Mouse (Mus musculus) lung, postnatal 0 days (tissue): ENCODE measurements around the gene Itpkc. TPM values are rescaled to one million over a fixed set of nuclear protein-coding genes. Genes with fewer than 3 reads are reported as not detected.

Source experiments
- ATAC-seq: fragments of 200-750 bp; cut with Nextera tagmentation; 2 replicates; pipeline ENCODE4 v1.8.0; 2017; ENCODE audit warnings: moderate library complexity
- DNase-seq: peaks from one replicate; pipeline ENCODE4 v3.0.0-alpha.2; 2016; ENCODE audit warnings: low spot score
- H3K27ac ChIP-seq: fragments of 300-500 bp; sonication (generic); 2 replicates; pipeline ENCODE4 v1.5.1; 2014; ENCODE audit warnings: antibody characterized with exemption, mild to moderate bottlenecking, low read length, mixed read lengths
- H3K27me3 ChIP-seq: fragments of 300-500 bp; sonication (generic); replicated peaks from 2 replicates; pipeline ENCODE4 v1.6.1; 2014; ENCODE audit warnings: low read length, mixed read lengths; ENCODE audit not compliant: insufficient read depth
- H3K36me3 ChIP-seq: fragments of 300-500 bp; sonication (generic); 2 replicates; pipeline ENCODE4 v1.6.1; 2014; ENCODE audit warnings: low read length, mixed read lengths; ENCODE audit not compliant: insufficient read depth
- H3K4me1 ChIP-seq: fragments of 300-500 bp; sonication (generic); 2 replicates; pipeline ENCODE4 v1.6.1; 2014; ENCODE audit warnings: antibody characterized with exemption, low read depth, low read length, mixed read lengths; ENCODE audit not compliant: insufficient read depth
- H3K4me2 ChIP-seq: fragments of 300-500 bp; sonication (generic); replicated peaks from 2 replicates; pipeline ENCODE4 v1.6.1; 2014; ENCODE audit warnings: low read depth, mild to moderate bottlenecking, low read length, moderate library complexity, mixed read lengths
- H3K4me3 ChIP-seq: fragments of 300-500 bp; sonication (generic); 2 replicates; pipeline ENCODE4 v1.5.1; 2014; ENCODE audit warnings: low read depth, low read length
- H3K9ac ChIP-seq: fragments of 300-500 bp; sonication (generic); replicated peaks from 2 replicates; pipeline ENCODE4 v1.6.1; 2014; ENCODE audit warnings: low read depth, mild to moderate bottlenecking
- H3K9me3 ChIP-seq: fragments of 300-500 bp; sonication (generic); 2 replicates; pipeline ENCODE4 v1.6.1; 2016; ENCODE audit warnings: low read length, mixed read lengths
- CTCF ChIP-seq: IDR thresholded peaks from 2 replicates; pipeline ENCODE4 v1.5.1; 2016; ENCODE audit warnings: antibody characterized with exemption, mild to moderate bottlenecking
- EP300 ChIP-seq: IDR thresholded peaks from 2 replicates; pipeline ENCODE4 v1.6.1; 2016; ENCODE audit warnings: antibody characterized with exemption, mild to moderate bottlenecking, control low read depth
- WGBS: fragments of 180-500 bp; shearing (Covaris S2); extraction: QIAGEN DNeasy Blood & Tissue Kit; methylation state at CpG from one replicate; pipeline ENCODE4 v1.1.7; 2014; 5-methylcytosine and 5-hydroxymethylcytosine counted together
- polyA plus RNA-seq: library from polyadenylated mRNA; unstranded; fragments of >200 nt; fragmentation: Nextera tagmentation; extraction: Ambion mirVana; gene quantifications from 2 replicates; pipeline ENCODE4 v1.2.1, GENCODE M21; 2015

Itpkc gene
- polyA plus RNA-seq, 1 experiment from 2014 or later = 2.9 TPM

- Histone ChIP-seq H3K27me3 (no peaks in the 10 kb centered on the region), H3K4me2 (peak overlapping the region; percentile 20), H3K27ac (no peak overlapping the region), H3K9me3 (no peaks in the 10 kb centered on the region), H3K36me3 (no peaks in the 10 kb centered on the region), H3K9ac (0 out of 2 replicates have a peak overlapping the region, but pooled peaks have one; percentile 5), H3K4me1 (peaks cover 30% of the 10 kb centered on the region), H3K4me3 (no peak overlapping the region)
- ATAC-seq (no peak), DNase-seq (no peak)
- WGBS = 63% methylated on average over 11 of the region's 11 CpGs
- TF ChIP-seq CTCF = no peak
- no peak for TF ChIP-seq EP300
Observed at GRCm38 (mm10) chr7:27224877-27225575, 3.4 kb downstream of the Itpkc start.

- no peak for ATAC-seq
- H3K27ac ChIP-seq = no peak overlapping the region
- peaks cover 6% of the 10 kb centered on the region for H3K36me3 ChIP-seq
- 78% methylated on average over 1 of the region's 1 CpGs for WGBS
- no peak overlapping the region for H3K4me2 ChIP-seq
- no peak for DNase-seq
- no peak overlapping the region for H3K4me3 ChIP-seq
- H3K9ac ChIP-seq = no peak overlapping the region
- H3K9me3 ChIP-seq = no peaks in the 10 kb centered on the region
- H3K4me1 ChIP-seq = peaks cover 27% of the 10 kb centered on the region
- no peaks in the 10 kb centered on the region for H3K27me3 ChIP-seq
- no peak for TF ChIP-seq CTCF
- no peak for TF ChIP-seq EP300
Observed at GRCm38 (mm10) chr7:27222538-27222937, 5.9 kb downstream of the Itpkc start.

GRCm38 (mm10) chr7:27221939-27222338, 6.5 kb downstream of the Itpkc start:
- 68% methylated on average over 6 of the region's 6 CpGs for WGBS
- DNase-seq (no peak), ATAC-seq (no peak)
- Histone ChIP-seq H3K27me3 (no peaks in the 10 kb centered on the region), H3K4me2 (no peak overlapping the region), H3K36me3 (peaks cover 9% of the 10 kb centered on the region), H3K4me3 (no peak overlapping the region), H3K4me1 (peaks cover 21% of the 10 kb centered on the region), H3K9me3 (no peaks in the 10 kb centered on the region), H3K27ac (no peak overlapping the region), H3K9ac (no peak overlapping the region)
- TF ChIP-seq CTCF (no peak), EP300 (no peak)

- WGBS = 84% methylated on average over 11 of the region's 11 CpGs
- TF ChIP-seq CTCF (no peak), EP300 (no peak)
- Histone ChIP-seq H3K36me3 (peaks cover 23% of the 10 kb centered on the region), H3K27me3 (no peaks in the 10 kb centered on the region), H3K4me2 (no peak overlapping the region), H3K27ac (no peak overlapping the region), H3K4me3 (no peak overlapping the region), H3K9ac (no peak overlapping the region), H3K4me1 (peaks cover 5% of the 10 kb centered on the region; the same call in 1 of the 2 replicates), H3K9me3 (no peaks in the 10 kb centered on the region)
- ATAC-seq = no peak
- no peak for DNase-seq
Observed at GRCm38 (mm10) chr7:27219937-27220336, 8.5 kb downstream of the Itpkc start.

- WGBS = 83% methylated on average over 7 of the region's 7 CpGs
- no peak for ATAC-seq
- no peak overlapping the region for H3K9ac ChIP-seq
- no peak overlapping the region for H3K27ac ChIP-seq
- H3K36me3 ChIP-seq = peaks cover 29% of the 10 kb centered on the region
- H3K4me2 ChIP-seq = no peak overlapping the region
- H3K4me3 ChIP-seq = no peak overlapping the region
- DNase-seq = no peak
- H3K27me3 ChIP-seq = no peaks in the 10 kb centered on the region
- H3K4me1 ChIP-seq = no peaks in the 10 kb centered on the region; the same call in 1 of the 2 replicates
- TF ChIP-seq CTCF = no peak
- TF ChIP-seq EP300 = no peak
- H3K9me3 ChIP-seq = no peaks in the 10 kb centered on the region
Observed at GRCm38 (mm10) chr7:27218586-27218985, 9.9 kb downstream of the Itpkc start.

GRCm38 (mm10) chr7:27212626-27213025, 15.8 kb downstream of the Itpkc start:
- ATAC-seq (no peak), DNase-seq (no peak)
- Histone ChIP-seq H3K4me1 (no peaks in the 10 kb centered on the region), H3K4me3 (no peak overlapping the region), H3K9me3 (no peaks in the 10 kb centered on the region), H3K36me3 (peaks cover 55% of the 10 kb centered on the region; the same call in 1 of the 2 replicates), H3K9ac (no peak overlapping the region), H3K27me3 (no peaks in the 10 kb centered on the region), H3K4me2 (no peak overlapping the region), H3K27ac (no peak overlapping the region)
- WGBS = 76% methylated on average over 2 of the region's 2 CpGs
- TF ChIP-seq CTCF (no peak), EP300 (no peak)
